Mouse (Mus musculus): ENCODE data around the gene Trim60.

Gene Trim60

GRCm38 (mm10) chr8:64987731-64988130, 30.7 kb downstream of the Trim60 start, which contains the start of gene Trim75:
Trim75 (minus strand) TSS chr8:64987831.
- DNase-seq (ENCODE audit: low read depth, low spot score): no peak

GRCm38 (mm10) chr8:64983150-64983897, 35.1 kb downstream of the Trim60 start:
- DNase-seq (ENCODE audit: low read depth, low spot score): no peak

GRCm38 (mm10) chr8:64962836-64963235, 55.5 kb downstream of the Trim60 start:
- no peak for DNase-seq (ENCODE audit: low read depth, low spot score)

- DNase-seq (ENCODE audit: low read depth, low spot score): no peak
These were observed 59.4 kb downstream of the Trim60 start for GRCm38 (mm10) chr8:64959025-64959424.

- DNase-seq (ENCODE audit: low read depth, low spot score): no peak
These were observed 66.3 kb downstream of the Trim60 start for GRCm38 (mm10) chr8:64952101-64952500.

Data from skeletal muscle tissue, adult 2 months (tissue).